Mouse (Mus musculus) stomach, embryonic 14.5 days (tissue): ENCODE data around the gene Tmem265. TPM values are rescaled to one million over a fixed set of nuclear protein-coding genes. Genes with fewer than 3 reads are reported as not detected.

ENCODE experiments used
- ATAC-seq: fragments of 200-750 bp; cut with Nextera tagmentation; 2 replicates; pipeline ENCODE4 v1.8.0; 2017; ENCODE audit warnings: low read depth, moderate TSS enrichment; ENCODE audit not compliant: insufficient number of reproducible peaks, insufficient read depth, low FRiP score
- H3K27ac ChIP-seq: fragments of 300-500 bp; sonication (generic); 2 replicates; pipeline ENCODE4 v1.5.1; 2014; ENCODE audit warnings: mild to moderate bottlenecking, low read length, moderate library complexity, mixed read lengths
- H3K27me3 ChIP-seq: fragments of 300-500 bp; sonication (generic); 2 replicates; pipeline ENCODE4 v1.6.1; 2014; ENCODE audit warnings: low read length, control low read depth, mixed read lengths; ENCODE audit not compliant: control insufficient read depth, insufficient read depth
- H3K36me3 ChIP-seq: fragments of 300-500 bp; sonication (generic); 2 replicates; pipeline ENCODE4 v1.6.1; 2014; ENCODE audit warnings: mild to moderate bottlenecking, control low read depth, low read length, moderate library complexity, mixed read lengths; ENCODE audit not compliant: control insufficient read depth, insufficient read depth
- H3K4me1 ChIP-seq: fragments of 300-500 bp; sonication (generic); 2 replicates; pipeline ENCODE4 v1.6.1; 2014; ENCODE audit warnings: low read length, control low read depth, mixed read lengths; ENCODE audit not compliant: control insufficient read depth, insufficient read depth
- H3K4me2 ChIP-seq: fragments of 300-500 bp; sonication (generic); replicated peaks from 2 replicates; pipeline ENCODE4 v1.6.1; 2014; ENCODE audit warnings: low read depth, low read length, control low read depth
- H3K4me3 ChIP-seq: fragments of 300-500 bp; sonication (generic); 2 replicates; pipeline ENCODE4 v1.5.1; 2014; ENCODE audit warnings: low read depth, low read length, control low read depth
- H3K9ac ChIP-seq: fragments of 300-500 bp; sonication (generic); replicated peaks from 2 replicates; pipeline ENCODE4 v1.6.1; 2014; ENCODE audit warnings: low read depth, mild to moderate bottlenecking, control low read depth, low read length, moderate library complexity, mixed read lengths
- H3K9me3 ChIP-seq: fragments of 300-500 bp; sonication (generic); 2 replicates; pipeline ENCODE4 v1.6.1; 2016; ENCODE audit warnings: low read depth, low read length, control low read depth; ENCODE audit not compliant: control insufficient read depth
- WGBS: fragments of 180-500 bp; shearing (Covaris S2); extraction: QIAGEN DNeasy Blood & Tissue Kit; methylation state at CpG from one replicate; pipeline ENCODE4 v1.1.7; 2014; 5-methylcytosine and 5-hydroxymethylcytosine counted together
- polyA plus RNA-seq: library from polyadenylated mRNA; unstranded; fragments of >200 nt; fragmentation: Nextera tagmentation; extraction: Ambion mirVana; gene quantifications from 2 replicates; pipeline ENCODE4 v1.2.1, GENCODE M21; 2014

Gene Tmem265
- polyA plus RNA-seq, 1 experiment from 2014 or later, result 7.2 TPM

- Histone ChIP-seq H3K9me3 (no peaks in the 10 kb centered on the region), H3K27me3 (no peaks in the 10 kb centered on the region), H3K4me1 (peaks cover 4% of the 10 kb centered on the region; the same call in 1 of the 2 replicates), H3K4me3 (no peak overlapping the region), H3K4me2 (no peak overlapping the region), H3K36me3 (peaks cover 43% of the 10 kb centered on the region), H3K27ac (no peak overlapping the region), H3K9ac (no peak overlapping the region)
- ATAC-seq, result no peak
- WGBS, result 93% methylated on average over 6 of the region's 6 CpGs
These were observed 22.1 kb downstream of the Tmem265 start for GRCm38 (mm10) chr7:127583260-127583659.

GRCm38 (mm10) chr7:127585031-127585430, 23.8 kb downstream of the Tmem265 start:
- Histone ChIP-seq H3K36me3 (peaks cover 36% of the 10 kb centered on the region), H3K4me3 (no peak overlapping the region)

GRCm38 (mm10) chr7:127586149-127586548, 25.0 kb downstream of the Tmem265 start:
- no peaks in the 10 kb centered on the region for H3K9me3 ChIP-seq
- H3K9ac ChIP-seq, result no peak overlapping the region
- peaks cover 11% of the 10 kb centered on the region; the same call in 1 of the 2 replicates for H3K4me1 ChIP-seq
- H3K36me3 ChIP-seq, result peaks cover 41% of the 10 kb centered on the region
- H3K27me3 ChIP-seq, result no peaks in the 10 kb centered on the region
- no peak overlapping the region for H3K4me2 ChIP-seq
- H3K27ac ChIP-seq, result no peak overlapping the region
- WGBS, result 89% methylated on average over 6 of the region's 6 CpGs
- ATAC-seq, result no peak
- H3K4me3 ChIP-seq, result no peak overlapping the region

More at GRCm38 (mm10) chr7:127585031-127585430, 23.8 kb downstream of the Tmem265 start:
- no peaks in the 10 kb centered on the region for H3K27me3 ChIP-seq
- 84% methylated on average over 7 of the region's 7 CpGs for WGBS
- no peak overlapping the region for H3K4me2 ChIP-seq
- H3K9me3 ChIP-seq, result no peaks in the 10 kb centered on the region
- H3K4me1 ChIP-seq, result peaks cover 11% of the 10 kb centered on the region; the same call in 1 of the 2 replicates
- no peak overlapping the region for H3K9ac ChIP-seq
- ATAC-seq, result no peak
- H3K27ac ChIP-seq, result no peak overlapping the region

- 61% methylated on average over 5 of the region's 5 CpGs for WGBS
- Histone ChIP-seq H3K4me1 (peaks cover 11% of the 10 kb centered on the region; the same call in 1 of the 2 replicates), H3K4me2 (peak overlapping the region; percentile 76), H3K27ac (no peak overlapping the region), H3K27me3 (no peaks in the 10 kb centered on the region), H3K9me3 (no peaks in the 10 kb centered on the region), H3K9ac (no peak overlapping the region), H3K36me3 (peaks cover 47% of the 10 kb centered on the region), H3K4me3 (peak overlapping the region; percentile 82; the same call in 1 of the 2 replicates)
- ATAC-seq, result no peak
These were observed 26.0 kb downstream of the Tmem265 start for GRCm38 (mm10) chr7:127587196-127587595.

GRCm38 (mm10) chr7:127588011-127588871, 27.1 kb downstream of the Tmem265 start, which contains the start of the genes Ccdc189 and Rnf40:
Ccdc189 (minus strand) TSS chr7:127588595.
Rnf40 (plus strand) TSS chr7:127588767.
- peaks cover 46% of the 10 kb centered on the region for H3K36me3 ChIP-seq
- H3K4me3 ChIP-seq, result peak within 1 kb of the TSS; percentile 82
- peak within 1 kb of the TSS; percentile 47 for H3K9ac ChIP-seq
- ATAC-seq, result peak; percentile 97
- WGBS, result under 1% methylated on average over 49 of the region's 50 CpGs
- H3K4me2 ChIP-seq, result peak within 1 kb of the TSS; percentile 76
- H3K4me1 ChIP-seq, result peaks cover 11% of the 10 kb centered on the region; the same call in 1 of the 2 replicates
- H3K27me3 ChIP-seq, result no peaks in the 10 kb centered on the region
- H3K9me3 ChIP-seq, result no peaks in the 10 kb centered on the region
- H3K27ac ChIP-seq, result peak within 1 kb of the TSS; percentile 17; the same call in 1 of the 2 replicates

GRCm38 (mm10) chr7:127588901-127589300, 27.7 kb downstream of the Tmem265 start:
- Histone ChIP-seq H3K36me3 (peaks cover 49% of the 10 kb centered on the region), H3K27ac (no peak overlapping the region; the same call in 1 of the 2 replicates), H3K4me3 (peak overlapping the region; percentile 82), H3K27me3 (no peaks in the 10 kb centered on the region), H3K9me3 (no peaks in the 10 kb centered on the region), H3K4me1 (peaks cover 11% of the 10 kb centered on the region; the same call in 1 of the 2 replicates), H3K4me2 (peak overlapping the region; percentile 76), H3K9ac (peak overlapping the region; percentile 47)
- WGBS, result 3% methylated on average over 29 of the region's 29 CpGs
- ATAC-seq, result no peak

GRCm38 (mm10) chr7:127589637-127590036, 28.4 kb downstream of the Tmem265 start:
- peaks cover 52% of the 10 kb centered on the region for H3K36me3 ChIP-seq
- peak overlapping the region; percentile 82 for H3K4me3 ChIP-seq
- H3K4me2 ChIP-seq, result peak overlapping the region; percentile 76
- H3K9ac ChIP-seq, result 0 out of 2 replicates have a peak overlapping the region, but pooled peaks have one; percentile 47
- no peak for ATAC-seq
- no peaks in the 10 kb centered on the region for H3K27me3 ChIP-seq
- no peaks in the 10 kb centered on the region for H3K9me3 ChIP-seq
- peaks cover 11% of the 10 kb centered on the region; the same call in 1 of the 2 replicates for H3K4me1 ChIP-seq
- H3K27ac ChIP-seq, result no peak overlapping the region
- WGBS, result 90% methylated on average over 9 of the region's 9 CpGs

- Histone ChIP-seq H3K9ac (no peak overlapping the region), H3K4me1 (peaks cover 11% of the 10 kb centered on the region; the same call in 1 of the 2 replicates), H3K27ac (no peak overlapping the region), H3K9me3 (no peaks in the 10 kb centered on the region), H3K27me3 (no peaks in the 10 kb centered on the region), H3K4me3 (no peak overlapping the region), H3K4me2 (no peak overlapping the region), H3K36me3 (peaks cover 62% of the 10 kb centered on the region)
- WGBS, result 88% methylated on average over 10 of the region's 10 CpGs
- no peak for ATAC-seq
These were observed 29.9 kb downstream of the Tmem265 start for GRCm38 (mm10) chr7:127591108-127591507.
